Mouse (Mus musculus) liver, embryonic 14.5 days (tissue): ENCODE data around the gene Glra3.

Source experiments
- CTCF ChIP-seq: IDR thresholded peaks from 2 replicates; pipeline ENCODE4 v1.5.1; 2016; ENCODE audit warnings: antibody characterized with exemption, low read depth, control low read depth
- EP300 ChIP-seq: IDR thresholded peaks from 2 replicates; pipeline ENCODE4 v1.6.1; 2016; ENCODE audit warnings: antibody characterized with exemption, low read depth

DNA sequence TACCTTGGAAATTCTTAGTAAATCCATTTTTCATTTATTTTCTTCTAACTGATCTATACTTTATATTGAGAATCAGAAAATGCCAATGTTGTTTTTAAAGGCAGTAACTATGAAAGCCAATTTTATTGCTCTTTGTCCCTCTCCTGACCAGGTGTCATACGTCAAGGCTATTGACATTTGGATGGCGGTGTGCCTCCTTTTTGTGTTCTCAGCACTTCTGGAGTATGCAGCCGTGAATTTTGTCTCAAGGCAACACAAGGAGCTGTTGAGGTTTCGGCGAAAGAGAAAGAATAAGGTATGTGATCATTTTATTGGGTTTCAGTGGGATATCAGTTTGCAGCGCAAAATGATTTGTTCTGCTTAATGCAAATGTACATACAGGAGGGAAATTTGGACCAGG, 170.0 kb downstream of the Glra3 start:
- no peak for TF ChIP-seq CTCF
- TF ChIP-seq EP300: no peak
